Mouse (Mus musculus): Measurements from ENCODE around the gene Pax6. TPM values are rescaled to one million over a fixed set of nuclear protein-coding genes. Genes with fewer than 3 reads are reported as not detected.

Gene Pax6
- polyA plus RNA-seq, 1 experiment, result 2.6 TPM

- 12% methylated on average over 11 of the region's 11 CpGs for WGBS
- TF ChIP-seq CTCF (IDR thresholded peaks at IDR 0.05; ENCODE audit: extremely low read depth, insufficient read length, insufficient replicate concordance, low read depth, low read length) (no peak), POLR2A (IDR thresholded peaks at IDR 0.05; ENCODE audit: low read depth, low read length) (no peak)
These were observed 17.0 kb downstream of the Pax6 start for GRCm38 (mm10) chr2:105685651-105686050.

GRCm38 (mm10) chr2:105686363-105687316 lies 17.9 kb downstream of the Pax6 start:
- Histone ChIP-seq H3K27ac (ENCODE audit: insufficient read depth, low read depth, low read length) (no peak overlapping the region), H3K36me3 (ENCODE audit: control insufficient read depth, insufficient read depth, low read length) (no peaks in the 10 kb centered on the region), H3K27me3 (ENCODE audit: control insufficient read depth, insufficient read depth, low read length) (peaks cover 82% of the 10 kb centered on the region), H3K4me1 (ENCODE audit: control insufficient read depth, insufficient read depth, insufficient read length, low read length) (no peaks in the 10 kb centered on the region), H3K4me3 (ENCODE audit: low read depth, low read length) (no peak overlapping the region)
- TF ChIP-seq POLR2A (IDR thresholded peaks at IDR 0.05; ENCODE audit: low read depth, low read length) (no peak), CTCF (IDR thresholded peaks at IDR 0.05; ENCODE audit: extremely low read depth, insufficient read length, insufficient replicate concordance, low read depth, low read length) (no peak)
- WGBS, result 5% methylated on average over 36 of the region's 36 CpGs

More at GRCm38 (mm10) chr2:105685651-105686050, 17.0 kb downstream of the Pax6 start:
- H3K36me3 ChIP-seq (ENCODE audit: control insufficient read depth, insufficient read depth, low read length), result no peaks in the 10 kb centered on the region
- no peak overlapping the region for H3K27ac ChIP-seq (ENCODE audit: insufficient read depth, low read depth, low read length)
- peaks cover 4% of the 10 kb centered on the region; the same call in 1 of the 2 replicates for H3K4me1 ChIP-seq (ENCODE audit: control insufficient read depth, insufficient read depth, insufficient read length, low read length)
- H3K4me3 ChIP-seq (ENCODE audit: low read depth, low read length), result no peak overlapping the region
- peaks cover 86% of the 10 kb centered on the region for H3K27me3 ChIP-seq (ENCODE audit: control insufficient read depth, insufficient read depth, low read length)

- Histone ChIP-seq H3K4me3 (ENCODE audit: low read depth, low read length) (peak overlapping the region; percentile 21; the same call in 1 of the 2 replicates), H3K27me3 (ENCODE audit: control insufficient read depth, insufficient read depth, low read length) (peaks cover 77% of the 10 kb centered on the region), H3K27ac (ENCODE audit: insufficient read depth, low read depth, low read length) (no peak overlapping the region), H3K36me3 (ENCODE audit: control insufficient read depth, insufficient read depth, low read length) (no peaks in the 10 kb centered on the region), H3K4me1 (ENCODE audit: control insufficient read depth, insufficient read depth, insufficient read length, low read length) (no peaks in the 10 kb centered on the region)
- TF ChIP-seq POLR2A (IDR thresholded peaks at IDR 0.05; ENCODE audit: low read depth, low read length), result no peak
- TF ChIP-seq CTCF (IDR thresholded peaks at IDR 0.05; ENCODE audit: extremely low read depth, insufficient read length, insufficient replicate concordance, low read depth, low read length), result no peak
- 2% methylated on average over 13 of the region's 13 CpGs for WGBS
These were observed 18.8 kb downstream of the Pax6 start for GRCm38 (mm10) chr2:105687317-105687991.

GRCm38 (mm10) chr2:105688011-105688410 lies 19.3 kb downstream of the Pax6 start:
- Histone ChIP-seq H3K27me3 (ENCODE audit: control insufficient read depth, insufficient read depth, low read length) (peaks cover 76% of the 10 kb centered on the region), H3K4me3 (ENCODE audit: low read depth, low read length) (no peak overlapping the region), H3K4me1 (ENCODE audit: control insufficient read depth, insufficient read depth, insufficient read length, low read length) (no peaks in the 10 kb centered on the region), H3K36me3 (ENCODE audit: control insufficient read depth, insufficient read depth, low read length) (no peaks in the 10 kb centered on the region), H3K27ac (ENCODE audit: insufficient read depth, low read depth, low read length) (no peak overlapping the region)
- no peak for TF ChIP-seq POLR2A (IDR thresholded peaks at IDR 0.05; ENCODE audit: low read depth, low read length)
- 6% methylated on average over 17 of the region's 17 CpGs for WGBS

GRCm38 (mm10) chr2:105688436-105689303 lies 20.0 kb downstream of the Pax6 start:
- H3K36me3 ChIP-seq (ENCODE audit: control insufficient read depth, insufficient read depth, low read length), result no peaks in the 10 kb centered on the region
- H3K4me3 ChIP-seq (ENCODE audit: low read depth, low read length), result no peak overlapping the region
- no peak for TF ChIP-seq CTCF (IDR thresholded peaks at IDR 0.05; ENCODE audit: extremely low read depth, insufficient read length, insufficient replicate concordance, low read depth, low read length)
- no peak for TF ChIP-seq POLR2A (IDR thresholded peaks at IDR 0.05; ENCODE audit: low read depth, low read length)
- no peaks in the 10 kb centered on the region for H3K4me1 ChIP-seq (ENCODE audit: control insufficient read depth, insufficient read depth, insufficient read length, low read length)
- H3K27ac ChIP-seq (ENCODE audit: insufficient read depth, low read depth, low read length), result no peak overlapping the region
- H3K27me3 ChIP-seq (ENCODE audit: control insufficient read depth, insufficient read depth, low read length), result peaks cover 77% of the 10 kb centered on the region
- WGBS, result 7% methylated on average over 25 of the region's 25 CpGs

- H3K27ac ChIP-seq (ENCODE audit: insufficient read depth, low read depth, low read length), result no peak overlapping the region
- TF ChIP-seq CTCF (IDR thresholded peaks at IDR 0.05; ENCODE audit: extremely low read depth, insufficient read length, insufficient replicate concordance, low read depth, low read length) (no peak), POLR2A (IDR thresholded peaks at IDR 0.05; ENCODE audit: low read depth, low read length) (no peak)
- 2% methylated on average over 15 of the region's 15 CpGs for WGBS
- H3K4me1 ChIP-seq (ENCODE audit: control insufficient read depth, insufficient read depth, insufficient read length, low read length), result no peaks in the 10 kb centered on the region
- no peak overlapping the region for H3K4me3 ChIP-seq (ENCODE audit: low read depth, low read length)
- H3K27me3 ChIP-seq (ENCODE audit: control insufficient read depth, insufficient read depth, low read length), result peaks cover 73% of the 10 kb centered on the region
- no peaks in the 10 kb centered on the region for H3K36me3 ChIP-seq (ENCODE audit: control insufficient read depth, insufficient read depth, low read length)
These were observed 20.6 kb downstream of the Pax6 start for GRCm38 (mm10) chr2:105689304-105689770.

Measured in small intestine, adult 2 months (tissue).